Mouse (Mus musculus): ENCODE results near the gene Lat. TPM values are rescaled to one million over a fixed set of nuclear protein-coding genes. Genes with fewer than 3 reads are reported as not detected.

Gene Lat
- total RNA-seq, 2 experiments from 2014 or later = 0.42 to 1.1 TPM

- no peak for DNase-seq
These were observed 1.7 kb downstream of the Lat start for GRCm38 (mm10) chr7:126367636-126368035.

DNA sequence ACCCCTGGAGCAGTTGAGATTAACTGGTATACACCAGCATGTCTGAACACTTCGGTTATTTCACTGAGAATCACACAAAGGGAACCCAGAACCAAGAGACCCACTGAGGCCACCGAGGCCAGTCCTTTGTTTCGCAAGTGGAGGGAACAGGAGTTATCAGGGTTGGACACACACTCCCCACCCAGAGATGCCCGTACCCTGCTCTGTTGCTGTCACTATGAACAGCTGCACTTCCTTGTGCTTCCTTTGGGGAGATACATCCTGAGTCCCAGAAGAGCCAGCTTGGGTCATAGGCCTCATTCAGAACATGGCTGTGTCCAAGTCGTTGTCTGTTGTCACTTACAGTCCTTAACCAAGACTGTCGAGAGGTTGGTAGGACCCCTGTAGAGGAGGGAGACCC lies 6.3 kb downstream of the Lat start:
- DNase-seq = no peak

GRCm38 (mm10) chr7:126359049-126359448 lies 10.3 kb downstream of the Lat start:
- no peak for DNase-seq

DNA sequence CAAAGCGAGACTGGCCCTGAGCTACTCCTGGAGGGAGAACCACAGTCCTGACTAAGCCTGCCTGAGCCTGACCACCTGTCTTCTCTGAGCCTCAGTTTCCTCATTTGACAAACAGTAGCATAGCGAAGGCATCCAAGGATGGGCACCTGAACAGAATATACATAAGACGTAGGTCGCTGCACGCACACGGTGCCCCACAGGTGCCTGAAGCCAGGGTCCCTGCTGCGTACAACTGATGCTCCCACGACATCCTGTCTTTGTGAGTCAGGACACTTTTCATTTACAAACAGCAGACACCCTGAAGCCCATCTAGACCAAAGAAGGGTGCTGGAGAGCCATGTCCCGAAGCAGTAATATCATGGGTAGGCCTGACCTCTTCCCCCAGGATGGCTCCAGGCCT lies 11.0 kb downstream of the Lat start:
- DNase-seq = no peak

DNA sequence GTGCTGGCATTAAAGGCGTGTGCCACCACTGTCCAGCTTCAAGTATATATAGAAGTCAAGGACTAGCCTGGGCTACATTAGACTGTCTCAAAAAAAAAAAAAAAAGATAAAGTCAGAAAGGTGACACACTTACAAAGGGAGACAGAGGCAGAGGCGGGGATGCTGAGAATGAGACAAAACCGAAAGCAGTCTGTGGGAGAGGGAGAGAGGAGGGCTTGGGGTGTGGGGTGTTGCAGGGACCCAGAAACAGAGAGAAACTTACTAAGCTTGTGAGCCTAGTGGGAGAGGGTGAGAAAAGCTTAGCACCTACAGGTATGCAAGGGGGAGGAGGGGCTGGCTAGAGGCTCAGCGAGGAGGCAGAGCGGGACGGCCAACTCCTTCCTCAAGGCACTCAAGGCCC lies 11.5 kb downstream of the Lat start:
- DNase-seq = no peak

- no peak for DNase-seq
These were observed 12.4 kb downstream of the Lat start for GRCm38 (mm10) chr7:126356793-126357591.

DNA sequence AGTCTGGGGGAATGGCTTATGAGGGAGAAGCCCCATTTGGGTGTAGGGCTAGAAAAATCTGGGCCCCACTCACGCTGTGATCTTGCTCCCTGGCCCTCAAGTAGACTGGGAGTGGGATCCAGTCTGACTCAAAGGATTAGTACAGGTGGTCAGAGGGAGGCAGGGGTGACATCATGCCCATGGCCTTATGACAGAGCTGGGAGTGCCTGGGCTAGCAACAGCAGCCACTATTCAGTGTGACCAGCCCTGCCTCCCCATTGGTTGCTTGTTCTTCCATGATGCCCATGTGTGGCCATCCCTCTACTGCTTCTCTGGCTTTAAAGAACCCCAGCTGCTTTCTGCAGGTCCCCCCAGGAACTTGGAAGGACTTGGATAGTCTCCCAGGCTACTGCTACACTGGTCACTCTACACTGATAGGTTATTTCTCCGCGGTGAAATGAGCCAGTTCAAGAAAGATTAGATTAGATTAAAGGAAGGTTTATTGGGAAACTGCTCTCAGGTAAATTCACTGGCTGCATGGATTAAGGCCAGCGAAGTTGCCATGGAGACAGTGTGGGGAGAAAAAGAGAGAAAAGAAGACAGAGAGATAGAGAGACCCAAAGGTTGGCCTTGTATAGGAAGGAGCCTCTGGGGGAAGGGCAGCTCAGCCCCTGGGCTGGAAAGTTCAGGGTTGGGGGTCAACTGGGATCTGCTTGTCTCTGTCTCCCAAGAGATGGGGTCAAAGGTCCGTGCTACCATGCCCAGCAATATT lies 13.3 kb downstream of the Lat start:
- DNase-seq = no peak

- no peak for DNase-seq
These were observed 14.4 kb downstream of the Lat start for GRCm38 (mm10) chr7:126354738-126355614.

- no peak for DNase-seq
These were observed 15.4 kb downstream of the Lat start for GRCm38 (mm10) chr7:126353994-126354365.

GRCm38 (mm10) chr7:126353251-126353993 lies 15.9 kb downstream of the Lat start:
- DNase-seq = no peak

DNA sequence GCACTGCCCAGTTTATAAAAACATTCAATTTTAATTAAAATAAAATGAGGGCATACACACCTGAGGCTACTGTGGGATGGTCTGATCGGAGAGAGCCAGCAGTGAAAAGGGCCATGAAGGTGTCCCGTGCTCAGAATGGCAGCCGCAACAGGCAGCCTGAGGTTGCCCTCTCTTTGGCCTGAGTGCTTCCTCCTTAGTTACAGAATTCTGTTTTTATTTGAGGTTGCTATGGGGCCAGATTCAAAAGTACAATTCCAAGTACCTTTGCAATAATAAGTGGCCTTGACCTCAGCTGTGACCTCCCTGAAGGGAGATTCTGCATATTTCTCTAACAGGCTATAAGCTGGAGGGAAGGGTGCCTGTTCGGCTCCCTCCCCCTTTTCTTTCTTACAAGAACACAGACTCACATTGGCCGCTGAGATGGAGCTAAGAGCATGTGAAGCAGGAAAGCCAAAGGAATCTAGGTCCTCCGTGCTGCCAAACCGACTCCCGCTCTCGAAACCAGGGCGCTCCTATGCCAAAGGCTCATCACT lies 17.9 kb downstream of the Lat start:
- DNase-seq = no peak

DNA sequence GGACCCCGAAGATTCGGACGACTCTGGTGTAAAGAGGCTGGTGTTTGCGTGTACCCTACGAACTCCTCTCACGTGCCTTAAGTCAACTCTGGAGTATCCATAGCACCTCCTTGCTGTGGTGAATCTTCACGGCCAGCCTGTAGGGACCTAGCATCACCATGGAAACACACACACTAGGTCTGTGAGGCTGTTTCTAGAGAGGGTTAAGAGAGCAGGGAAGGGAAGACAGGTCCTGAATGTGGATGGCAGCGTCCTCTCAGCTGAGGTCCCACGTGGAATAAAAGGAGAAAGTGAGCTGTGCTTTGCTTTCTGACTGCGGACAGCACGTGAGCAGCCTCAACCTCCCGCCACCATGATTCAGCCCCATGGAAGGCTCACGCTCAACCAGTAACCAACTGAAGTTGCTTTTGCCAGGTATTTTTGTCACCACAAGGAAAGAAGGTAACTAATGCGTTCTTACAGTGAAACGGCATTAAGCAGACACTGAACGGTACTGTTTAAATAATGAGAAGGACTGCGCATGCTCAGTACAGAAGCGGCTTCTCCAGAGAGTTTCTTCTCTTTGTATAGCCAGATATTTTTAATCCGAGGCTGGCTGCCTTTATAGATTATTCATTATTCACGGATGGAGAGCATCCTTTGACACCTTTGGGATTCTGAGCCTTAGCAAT lies 18.5 kb downstream of the Lat start:
- no peak for DNase-seq

DNA sequence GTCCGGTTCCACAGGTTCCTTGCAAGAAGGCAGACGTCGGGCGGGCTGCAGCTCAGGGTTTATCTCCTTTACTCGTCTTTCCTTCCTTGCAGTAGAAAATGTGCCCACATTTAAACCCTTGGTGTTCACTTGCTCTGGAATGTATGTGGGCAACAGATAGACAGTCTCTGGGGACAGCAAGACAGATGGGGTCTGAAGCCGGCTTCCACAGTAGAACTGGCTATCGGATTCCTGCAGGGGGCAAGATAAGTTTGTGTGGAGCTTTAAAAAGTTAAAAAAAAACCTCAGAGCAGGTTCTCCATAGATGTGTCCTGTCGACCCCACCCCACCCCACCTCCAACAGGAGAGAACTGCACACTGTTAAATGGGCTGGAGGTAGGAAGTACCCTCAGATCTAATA lies 21.1 kb downstream of the Lat start:
- no peak for DNase-seq

DNA sequence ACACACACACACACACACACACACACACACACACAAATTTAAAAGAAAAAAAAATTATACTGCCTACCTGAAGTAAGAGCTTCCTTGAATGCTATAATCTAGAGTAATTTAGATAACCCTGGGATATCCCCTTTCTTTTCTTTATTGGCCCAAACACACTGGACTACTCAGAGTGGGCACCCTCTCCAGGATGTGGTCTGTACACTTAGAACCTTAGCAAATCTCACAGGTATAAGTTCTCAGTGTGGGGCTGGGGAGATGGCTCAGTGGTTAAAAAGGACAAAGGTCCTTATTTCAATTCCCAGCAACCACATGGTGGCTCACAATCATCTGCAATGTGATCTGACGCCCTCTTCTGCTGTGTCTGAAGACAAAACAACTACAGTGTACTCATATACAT lies 22.3 kb downstream of the Lat start:
- DNase-seq = no peak

- no peak for DNase-seq
These were observed 23.4 kb downstream of the Lat start for GRCm38 (mm10) chr7:126345969-126346368.

GRCm38 (mm10) chr7:126345557-126345956 lies 23.8 kb downstream of the Lat start:
- DNase-seq = no peak

DNA sequence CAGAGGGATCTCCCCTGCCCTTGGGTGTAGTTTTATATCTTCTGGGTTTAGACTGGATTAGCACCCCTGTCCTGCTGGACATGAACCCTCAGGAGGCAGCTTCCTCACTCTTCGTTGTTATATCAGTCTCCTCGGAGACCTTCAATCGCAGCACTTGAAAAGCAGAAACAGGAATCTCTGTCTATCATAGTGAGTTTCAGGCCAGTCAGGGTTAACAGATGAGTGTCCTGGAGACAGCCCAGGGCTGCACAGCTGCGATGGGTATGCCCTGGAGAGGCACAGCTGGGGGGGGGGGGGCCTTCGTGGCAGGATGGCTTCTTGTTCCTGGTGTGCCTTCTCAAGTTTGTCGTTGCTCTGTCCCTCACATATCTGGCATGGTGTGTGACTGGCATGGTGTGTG lies 28.5 kb downstream of the Lat start:
- no peak for DNase-seq

GRCm38 (mm10) chr7:126340206-126340618 lies 29.2 kb downstream of the Lat start:
- no peak for DNase-seq

- DNase-seq = no peak
These were observed 29.8 kb downstream of the Lat start for GRCm38 (mm10) chr7:126339521-126339971.

DNA sequence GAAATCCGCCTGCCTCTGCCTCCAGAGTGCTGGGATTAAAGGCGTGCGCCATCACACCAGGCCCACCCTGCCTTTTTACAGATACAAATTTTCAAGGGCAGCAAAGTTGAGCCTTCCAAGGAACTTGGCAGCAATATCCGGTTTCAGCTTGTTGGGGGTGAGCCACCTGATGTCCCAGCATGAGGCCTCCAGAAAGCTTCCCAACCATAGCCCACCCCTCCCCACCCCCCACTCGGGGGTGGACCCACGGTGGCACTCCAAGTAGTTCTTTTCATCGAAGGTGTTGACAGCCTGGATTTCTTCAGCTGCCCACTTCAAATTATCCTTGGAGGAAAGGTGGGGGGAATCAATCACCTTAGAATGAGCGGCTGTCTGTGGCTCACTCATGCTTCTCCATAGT lies 30.5 kb downstream of the Lat start:
- DNase-seq = no peak

- no peak for DNase-seq
These were observed 33.8 kb downstream of the Lat start for GRCm38 (mm10) chr7:126335556-126335955.
